Mouse (Mus musculus) embryonic fibroblast, embryonic 13.5 days (primary cell): ENCODE results near the gene Siglecg. TPM values are rescaled to one million over a fixed set of nuclear protein-coding genes. Genes with fewer than 3 reads are reported as not detected.
A peak's percentile ranks its signal among the peaks of the same experiment; 100 is the strongest.
"Not testable (repeated sequence)": the region's sequence is repeated elsewhere in the genome, so short reads cannot be mapped to it uniquely, and the experiment has no call there.

Source experiments
- H3K27ac ChIP-seq: 2 replicates; pipeline ENCODE4 v1.5.1; 2012; ENCODE audit warnings: low read length, control low read depth, inconsistent platforms; ENCODE audit not compliant: insufficient read depth
- H3K4me1 ChIP-seq: 2 replicates; pipeline ENCODE4 v1.6.1; 2011; ENCODE audit warnings: low read length; ENCODE audit not compliant: control insufficient read depth, insufficient read depth
- H3K4me3 ChIP-seq: 2 replicates; pipeline ENCODE4 v1.5.1; 2011; ENCODE audit warnings: mild to moderate bottlenecking, control low read depth, low read length; ENCODE audit not compliant: insufficient read depth
- CTCF ChIP-seq: IDR thresholded peaks from 2 replicates; pipeline ENCODE4 v1.5.1; 2011; ENCODE audit warnings: mild to moderate bottlenecking, control low read depth, low read length, moderate library complexity, borderline replicate concordance; ENCODE audit not compliant: insufficient read depth
- POLR2A ChIP-seq: IDR thresholded peaks from 2 replicates; pipeline ENCODE4 v1.6.1; 2011; ENCODE audit warnings: low read depth, mild to moderate bottlenecking, control low read depth, low read length, moderate library complexity
- polyA plus RNA-seq: library from polyadenylated mRNA; stranded (reverse); fragments of >200 nt; gene quantifications from 2 replicates; pipeline ENCODE4 v1.2.4, GENCODE M21; 2011; ENCODE audit warnings: low read depth; ENCODE audit not compliant: missing spikeins, insufficient read length

Siglecg gene
- polyA plus RNA-seq, result 12.5 and 30.9 TPM in 2 replicates

DNA sequence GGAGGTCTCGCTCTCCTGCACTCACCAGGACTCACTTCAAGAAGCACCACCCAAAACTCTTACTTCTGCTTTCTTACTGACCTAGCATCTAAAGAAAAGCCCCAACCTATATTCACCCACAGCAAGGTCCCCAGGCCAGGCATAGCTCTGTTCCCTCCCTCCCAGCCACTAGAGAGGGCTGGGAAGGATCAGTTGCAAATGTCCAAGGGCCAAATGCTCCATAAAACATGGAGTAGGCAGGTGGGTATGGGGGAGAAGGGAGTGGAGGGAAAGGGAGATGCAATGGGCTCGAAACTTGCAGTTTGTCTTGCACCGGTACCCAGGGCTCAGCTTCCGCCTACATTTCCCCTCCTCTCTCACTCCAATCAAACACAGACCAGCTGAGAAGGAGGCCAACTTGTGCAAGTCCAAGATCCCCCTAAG lies at the start of gene Siglecg:
Siglecg (plus strand) TSS at position 74 of the 423 bp plus-strand sequence.
- TF ChIP-seq POLR2A, result no peak
- Histone ChIP-seq H3K4me1 (0 out of 2 replicates have a peak, but pooled peaks cover 7% of the 10 kb centered on the region), H3K4me3 (no peak within 1 kb of the TSS), H3K27ac (0 out of 2 replicates have a peak within 1 kb of the TSS, but pooled peaks have one; percentile 28)

DNA sequence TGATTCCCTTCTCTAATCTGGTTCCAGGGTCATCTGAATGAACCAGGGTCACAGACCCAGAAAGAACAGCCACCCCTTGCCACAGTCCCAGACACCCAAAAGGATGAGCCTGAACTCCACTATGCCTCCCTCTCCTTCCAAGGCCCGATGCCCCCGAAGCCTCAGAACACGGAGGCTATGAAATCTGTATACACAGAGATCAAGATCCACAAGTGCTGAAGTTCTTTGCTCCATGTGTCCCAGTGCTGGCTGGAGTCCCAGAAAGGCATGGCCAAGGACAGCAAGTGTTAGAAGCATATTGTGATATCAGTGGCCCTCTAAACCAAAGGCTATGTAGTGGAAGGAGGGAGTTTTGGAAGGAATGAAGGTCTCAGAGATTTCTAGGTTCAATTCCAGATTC lies 49.4 kb upstream of the Siglecg start:
- H3K4me3 ChIP-seq, result no peak overlapping the region
- no peaks in the 10 kb centered on the region for H3K4me1 ChIP-seq
- no peak for TF ChIP-seq CTCF
- no peak for TF ChIP-seq POLR2A
- H3K27ac ChIP-seq, result no peak overlapping the region

DNA sequence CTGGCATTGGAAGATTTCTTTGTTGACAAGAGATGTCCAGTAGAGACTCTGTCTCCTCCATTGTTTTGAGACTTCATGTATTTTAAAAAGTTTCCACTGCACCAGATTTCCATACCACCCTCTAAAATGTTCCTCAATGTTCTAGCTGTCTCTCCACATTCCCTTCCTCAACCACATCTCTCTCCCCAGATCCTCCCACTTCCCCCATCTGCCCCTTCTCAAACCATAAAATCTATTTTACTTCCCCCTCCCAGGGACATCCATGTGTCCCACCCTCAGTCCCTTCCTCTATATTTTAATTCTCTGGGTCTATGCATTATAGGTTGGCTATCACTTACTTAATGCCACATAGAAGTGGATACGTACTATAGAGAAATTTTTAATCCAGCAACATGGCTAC lies 46.6 kb upstream of the Siglecg start:
- Histone ChIP-seq H3K27ac (no peak overlapping the region), H3K4me3 (no peak overlapping the region), H3K4me1 (no peaks in the 10 kb centered on the region)
- TF ChIP-seq CTCF (no peak), POLR2A (no peak)

GRCm38 (mm10) chr7:43362021-43362420 lies 46.0 kb upstream of the Siglecg start:
- Histone ChIP-seq H3K27ac (no peak overlapping the region), H3K4me1 (no peaks in the 10 kb centered on the region), H3K4me3 (no peak overlapping the region)
- no peak for TF ChIP-seq CTCF
- no peak for TF ChIP-seq POLR2A

GRCm38 (mm10) chr7:43378226-43378625 lies 29.8 kb upstream of the Siglecg start:
- Histone ChIP-seq H3K27ac (no peak overlapping the region), H3K4me3 (no peak overlapping the region), H3K4me1 (no peaks in the 10 kb centered on the region; the same call in 1 of the 2 replicates)
- TF ChIP-seq CTCF (no peak), POLR2A (no peak)

DNA sequence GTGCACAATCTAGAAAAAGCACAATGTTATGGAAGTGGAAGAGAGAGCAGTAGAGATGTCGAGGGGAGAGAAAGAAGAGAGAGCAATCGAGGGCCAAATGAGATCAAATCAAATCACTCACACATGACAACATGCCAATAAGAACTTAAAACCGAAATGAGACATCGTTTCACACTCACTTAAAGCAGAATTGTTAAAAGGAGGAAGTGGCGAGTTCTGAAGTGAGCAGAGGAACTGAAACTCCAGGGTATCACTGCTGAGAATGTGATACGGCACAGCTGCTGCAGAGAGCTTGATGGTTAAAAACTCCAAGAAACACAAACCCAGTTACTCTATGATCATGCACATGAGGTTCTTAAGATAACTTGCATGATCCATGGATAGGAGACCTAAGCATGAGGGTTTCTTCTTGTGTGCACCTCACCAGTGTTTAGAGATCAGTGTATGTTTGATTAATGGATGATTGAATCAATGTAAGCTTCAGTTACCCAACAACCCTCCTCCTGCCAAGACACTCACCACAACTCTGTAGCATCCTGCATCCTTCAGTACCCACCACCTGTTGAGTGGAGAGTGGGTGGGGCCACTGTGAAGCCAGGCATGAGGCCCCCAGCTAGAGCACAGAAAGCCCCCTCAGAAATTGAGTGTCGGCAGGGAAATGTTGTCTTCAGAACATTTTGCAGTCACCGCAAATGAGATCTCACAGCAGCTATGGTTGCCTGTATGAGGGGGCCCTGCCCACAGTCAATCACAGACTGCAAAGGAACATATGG lies 15.5 kb upstream of the Siglecg start:
- Histone ChIP-seq H3K4me3 (no peak overlapping the region), H3K4me1 (no peaks in the 10 kb centered on the region), H3K27ac (no peak overlapping the region)
- TF ChIP-seq CTCF (no peak), POLR2A (no peak)

- peak overlapping the region; percentile 66 for H3K27ac ChIP-seq
- TF ChIP-seq POLR2A (no peak), CTCF (no peak)
- H3K4me1 ChIP-seq, result peaks cover 14% of the 10 kb centered on the region
- H3K4me3 ChIP-seq, result no peak overlapping the region
These were observed 8.5 kb upstream of the Siglecg start for GRCm38 (mm10) chr7:43399501-43399900.

DNA sequence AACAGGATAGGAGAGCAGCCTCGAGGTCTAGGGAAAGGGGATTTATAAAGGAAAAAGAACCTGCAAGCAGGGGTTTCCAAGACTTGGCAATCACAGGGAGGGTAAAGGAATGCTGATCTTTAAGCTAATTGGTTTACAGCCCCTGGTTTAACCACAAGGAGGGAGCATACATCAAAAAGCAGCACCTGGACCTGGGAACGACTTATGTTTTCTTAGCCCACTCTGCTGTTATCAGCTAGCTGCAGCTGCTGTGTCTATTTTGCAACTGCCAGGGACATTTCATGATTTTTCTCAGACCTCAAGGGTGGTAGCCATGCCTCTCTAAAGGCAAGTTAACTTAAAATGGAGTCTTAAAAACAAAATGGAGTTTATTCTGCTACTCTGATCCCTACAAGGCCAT lies 5.3 kb upstream of the Siglecg start:
- H3K4me3 ChIP-seq, result no peak overlapping the region
- TF ChIP-seq CTCF (no peak), POLR2A (no peak)
- H3K27ac ChIP-seq, result no peak overlapping the region
- H3K4me1 ChIP-seq, result peaks cover 14% of the 10 kb centered on the region

- H3K4me3 ChIP-seq, result no peak overlapping the region
- no peak overlapping the region for H3K27ac ChIP-seq
- TF ChIP-seq POLR2A (no peak), CTCF (no peak)
- H3K4me1 ChIP-seq, result peaks cover 7% of the 10 kb centered on the region; the same call in 1 of the 2 replicates
These were observed 431 bp upstream of the Siglecg start for GRCm38 (mm10) chr7:43407573-43407972.

- Histone ChIP-seq H3K4me3 (peak overlapping the region; percentile 12; the same call in 1 of the 2 replicates), H3K4me1 (0 out of 2 replicates have a peak, but pooled peaks cover 7% of the 10 kb centered on the region), H3K27ac (peak overlapping the region; percentile 70)
- TF ChIP-seq POLR2A (0 out of 2 replicates have a peak, but pooled peaks have one; percentile 33), CTCF (no peak)
These were observed 1.1 kb downstream of the Siglecg start for GRCm38 (mm10) chr7:43409084-43409483.

- H3K27ac ChIP-seq, H3K4me1 ChIP-seq, H3K4me3 ChIP-seq: not testable (repeated sequence)
These were observed 3.7 kb downstream of the Siglecg start for GRCm38 (mm10) chr7:43411724-43412123.
